Mouse (Mus musculus) neural tube, embryonic 13.5 days (tissue): ENCODE results near the gene Lpxn. TPM values are rescaled to one million over a fixed set of nuclear protein-coding genes. Genes with fewer than 3 reads are reported as not detected.

ENCODE experiments used
- ATAC-seq: fragments of 200-750 bp; cut with Nextera tagmentation; 2 replicates; pipeline ENCODE4 v1.8.0; 2017; ENCODE audit warnings: low read depth, mild to moderate bottlenecking, moderate TSS enrichment, moderate library complexity
- H3K27ac ChIP-seq: fragments of 300-500 bp; sonication (generic); replicated peaks from 2 replicates; pipeline ENCODE4 v1.5.1; 2015; ENCODE audit warnings: moderate library complexity, mild to moderate bottlenecking, inconsistent platforms
- H3K27me3 ChIP-seq: fragments of 300-500 bp; sonication (generic); 2 replicates; pipeline ENCODE4 v1.6.1; 2015; ENCODE audit warnings: mild to moderate bottlenecking, inconsistent platforms
- H3K36me3 ChIP-seq: fragments of 300-500 bp; sonication (generic); 2 replicates; pipeline ENCODE4 v1.6.1; 2015; ENCODE audit warnings: mild to moderate bottlenecking, inconsistent platforms
- H3K4me1 ChIP-seq: fragments of 300-500 bp; sonication (generic); replicated peaks from 2 replicates; pipeline ENCODE4 v1.6.1; 2015; ENCODE audit warnings: inconsistent platforms
- H3K4me2 ChIP-seq: fragments of 300-500 bp; sonication (generic); 2 replicates; pipeline ENCODE4 v1.6.1; 2015; ENCODE audit warnings: inconsistent platforms, mild to moderate bottlenecking, moderate library complexity
- H3K4me3 ChIP-seq: fragments of 300-500 bp; sonication (generic); 2 replicates; pipeline ENCODE4 v1.5.1; 2015; ENCODE audit warnings: mild to moderate bottlenecking, inconsistent platforms
- H3K9ac ChIP-seq: fragments of 300-500 bp; sonication (generic); 2 replicates; pipeline ENCODE4 v1.6.1; 2015; ENCODE audit warnings: moderate library complexity, mild to moderate bottlenecking, inconsistent platforms
- H3K9me3 ChIP-seq: fragments of 300-500 bp; sonication (generic); 2 replicates; pipeline ENCODE4 v1.6.1; 2016; ENCODE audit warnings: inconsistent platforms
- WGBS: fragments of 180-500 bp; shearing (Covaris S2); methylation state at CpG from one replicate; pipeline ENCODE4 v1.1.7; 2015; 5-methylcytosine and 5-hydroxymethylcytosine counted together
- polyA plus RNA-seq: library from polyadenylated mRNA; unstranded; fragments of >200 nt; fragmentation: Nextera tagmentation; extraction: Ambion mirVana; gene quantifications from 2 replicates; pipeline ENCODE4 v1.2.1, GENCODE M21; 2015

The Lpxn gene
- polyA plus RNA-seq, 1 experiment from 2014 or later, result 1.9 TPM

DNA sequence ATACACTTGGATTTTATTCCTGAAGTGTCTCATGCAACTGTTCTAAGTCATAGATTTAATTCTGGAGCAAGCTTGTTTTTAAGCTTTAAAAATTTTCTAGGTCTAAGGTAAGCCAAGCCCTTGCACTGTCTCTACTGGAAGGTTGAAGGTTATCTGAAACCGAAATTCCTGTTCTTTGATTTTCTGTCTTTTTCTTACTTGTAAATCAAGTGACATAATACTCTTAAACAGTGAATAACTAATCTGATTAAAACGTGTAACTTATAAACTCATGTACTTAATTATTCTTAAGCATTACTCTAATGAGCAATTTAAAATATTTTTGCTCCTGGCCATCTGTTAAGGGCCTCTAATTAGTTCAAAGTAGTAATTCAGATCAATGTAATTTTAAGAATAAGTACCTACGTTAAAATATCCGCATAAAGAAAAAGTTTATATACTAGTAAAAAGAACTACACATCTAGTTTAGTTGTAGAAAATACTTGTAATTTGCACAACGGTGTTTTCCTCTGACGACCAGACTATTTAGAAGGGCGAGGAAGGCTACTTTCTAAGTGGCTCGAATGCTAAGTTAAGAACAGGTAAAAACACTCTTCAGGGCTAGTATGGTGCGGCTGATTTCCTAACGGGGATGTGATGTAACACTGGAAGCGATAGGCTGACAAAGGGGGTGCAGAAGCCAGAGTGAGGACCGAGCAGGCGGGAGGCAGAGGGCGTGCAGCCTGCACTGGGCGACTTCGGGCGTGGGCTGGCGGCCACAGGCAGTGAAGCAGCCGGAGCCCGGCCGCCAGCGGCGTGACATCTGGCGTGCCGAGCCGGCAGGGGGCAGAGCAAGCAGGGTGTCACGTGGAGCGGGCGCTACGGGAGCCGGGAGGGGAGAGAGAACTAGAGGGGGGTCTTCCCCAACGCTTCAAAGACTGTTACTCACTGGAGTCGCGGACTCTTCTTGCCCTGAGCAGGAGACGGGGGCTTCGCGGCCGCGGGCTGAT is 1.6 kb upstream of the Lpxn start:
- ATAC-seq, result peak; percentile 61

DNA sequence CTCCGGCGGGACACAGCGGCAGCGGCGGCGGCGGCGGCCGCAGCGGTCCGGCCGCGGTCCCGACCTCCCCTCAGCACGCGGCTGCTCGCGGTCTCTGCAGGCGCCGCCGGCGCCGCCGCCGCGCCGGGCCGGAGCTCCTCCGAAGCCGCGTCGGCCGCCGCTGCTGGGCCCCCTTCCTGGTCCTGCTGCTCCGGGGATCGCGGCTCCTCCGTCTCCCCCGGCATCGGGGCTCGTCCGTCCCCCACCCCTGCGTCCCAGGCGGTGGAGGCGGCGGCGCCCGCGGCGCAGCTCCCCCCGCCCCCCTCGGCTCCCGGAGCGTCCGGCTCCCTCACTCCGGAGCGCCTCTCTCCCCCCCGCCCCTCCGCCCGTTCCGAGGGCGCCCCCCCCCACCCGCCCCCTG is 883 bp upstream of the Lpxn start:
- WGBS, result under 1% methylated on average over 55 of the region's 63 CpGs

More for the DNA sequence above, 1.6 kb upstream of the Lpxn start:
- peak overlapping the region; percentile 60 for H3K4me2 ChIP-seq
- no peaks in the 10 kb centered on the region for H3K9me3 ChIP-seq
- H3K4me3 ChIP-seq, result peak overlapping the region; percentile 95
- peaks cover 33% of the 10 kb centered on the region for H3K4me1 ChIP-seq
- H3K27ac ChIP-seq, result peak overlapping the region; percentile 99
- 2% methylated on average over 30 of the region's 39 CpGs for WGBS
- H3K27me3 ChIP-seq, result no peaks in the 10 kb centered on the region
- H3K36me3 ChIP-seq, result no peaks in the 10 kb centered on the region
- peak overlapping the region; percentile 98 for H3K9ac ChIP-seq

DNA sequence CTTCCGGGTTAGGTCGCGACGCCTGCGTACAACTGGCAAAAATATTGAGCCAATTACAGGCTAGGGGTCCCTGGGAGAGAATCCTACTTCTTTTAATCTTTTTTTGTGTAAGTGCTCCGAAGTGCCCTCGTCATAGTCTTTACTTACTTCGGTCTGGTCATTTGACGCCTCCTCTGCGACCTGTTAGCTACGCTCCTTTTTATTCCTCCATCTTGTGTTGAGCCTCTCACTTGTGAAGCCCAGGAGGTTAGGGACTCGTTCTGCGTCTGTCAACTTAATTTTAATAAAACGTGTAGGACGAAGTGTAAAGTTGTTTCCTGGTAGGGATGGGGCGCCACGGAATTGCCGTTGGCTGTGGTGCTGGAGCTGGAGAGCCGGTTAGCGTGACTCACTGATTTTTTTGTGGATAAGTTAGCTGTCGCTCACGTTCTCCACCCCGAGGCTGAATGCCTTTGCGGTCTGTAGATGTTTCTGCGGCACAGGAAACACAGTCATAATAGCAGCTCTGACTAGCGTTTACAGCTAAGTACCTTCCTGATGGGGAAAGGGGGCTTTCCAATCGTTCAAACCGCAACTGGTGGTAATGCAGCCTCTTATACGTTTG is 437 bp downstream of the Lpxn start:
- Histone ChIP-seq H3K9me3 (no peaks in the 10 kb centered on the region), H3K27ac (peak overlapping the region; percentile 99), H3K4me2 (peak overlapping the region; percentile 71), H3K36me3 (no peaks in the 10 kb centered on the region), H3K4me1 (peaks cover 29% of the 10 kb centered on the region), H3K4me3 (peak overlapping the region; percentile 95), H3K27me3 (no peaks in the 10 kb centered on the region), H3K9ac (peak overlapping the region; percentile 72)
- ATAC-seq, result peak; percentile 6
- WGBS, result under 1% methylated on average over 29 of the region's 29 CpGs

More for the DNA sequence above, 883 bp upstream of the Lpxn start:
- peak overlapping the region; percentile 99 for H3K27ac ChIP-seq
- H3K4me2 ChIP-seq, result peak overlapping the region; percentile 60
- H3K4me3 ChIP-seq, result peak overlapping the region; percentile 95
- peak overlapping the region; percentile 98 for H3K9ac ChIP-seq
- H3K9me3 ChIP-seq, result no peaks in the 10 kb centered on the region
- no peaks in the 10 kb centered on the region for H3K27me3 ChIP-seq
- peaks cover 33% of the 10 kb centered on the region for H3K4me1 ChIP-seq
- peak; percentile 34 for ATAC-seq
- H3K36me3 ChIP-seq, result no peaks in the 10 kb centered on the region

DNA sequence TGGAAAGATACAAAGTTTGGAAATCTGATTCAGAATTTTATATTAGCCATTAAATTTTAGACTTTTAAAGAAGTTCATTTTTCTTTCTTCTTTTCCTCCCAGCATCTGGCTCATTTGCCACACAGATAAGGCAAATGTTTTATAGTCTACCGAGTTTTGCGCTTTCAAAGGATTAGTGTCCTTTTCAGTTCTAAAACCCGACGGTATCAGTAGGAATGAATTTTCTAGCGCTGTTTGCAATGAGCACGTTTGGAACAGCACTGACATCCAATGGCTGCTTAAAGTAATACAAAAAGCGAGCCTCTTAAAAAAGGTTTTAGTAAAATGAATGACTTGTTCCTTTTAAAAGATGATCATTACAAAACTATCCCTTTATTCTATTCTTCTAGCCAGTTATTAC is 1.1 kb downstream of the Lpxn start:
- Histone ChIP-seq H3K36me3 (no peaks in the 10 kb centered on the region), H3K4me1 (peaks cover 24% of the 10 kb centered on the region), H3K27me3 (no peaks in the 10 kb centered on the region), H3K9me3 (no peaks in the 10 kb centered on the region), H3K4me2 (peak overlapping the region; percentile 71), H3K9ac (peak overlapping the region; percentile 72), H3K27ac (peak overlapping the region; percentile 99), H3K4me3 (peak overlapping the region; percentile 95)
- ATAC-seq, result no peak
- WGBS, result under 1% methylated on average over 7 of the region's 7 CpGs

DNA sequence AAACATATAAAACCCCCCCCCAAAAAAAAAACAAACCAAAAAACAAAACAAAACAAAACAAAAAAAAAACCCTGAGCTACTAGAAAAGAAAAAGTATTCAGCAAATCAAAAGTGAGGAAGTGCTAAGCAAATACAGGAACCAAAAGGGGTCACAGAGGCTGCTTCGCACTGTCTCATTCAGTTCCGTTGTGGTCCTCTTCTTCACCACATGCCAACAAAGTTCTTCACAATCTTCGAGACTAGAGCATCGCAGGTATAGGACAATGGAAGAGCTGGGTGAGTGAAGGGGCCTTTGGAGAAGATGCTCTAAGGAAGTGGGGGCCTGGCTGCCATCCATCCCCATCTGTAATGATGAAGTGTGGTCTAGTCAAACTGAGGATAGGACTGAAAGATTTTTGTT is 2.4 kb downstream of the Lpxn start:
- Histone ChIP-seq H3K36me3 (no peaks in the 10 kb centered on the region), H3K9ac (no peak overlapping the region), H3K4me1 (peaks cover 15% of the 10 kb centered on the region), H3K27me3 (no peaks in the 10 kb centered on the region), H3K9me3 (no peaks in the 10 kb centered on the region), H3K4me3 (no peak overlapping the region), H3K27ac (no peak overlapping the region), H3K4me2 (no peak overlapping the region)
- 77% methylated on average over 4 of the region's 4 CpGs for WGBS
- no peak for ATAC-seq

DNA sequence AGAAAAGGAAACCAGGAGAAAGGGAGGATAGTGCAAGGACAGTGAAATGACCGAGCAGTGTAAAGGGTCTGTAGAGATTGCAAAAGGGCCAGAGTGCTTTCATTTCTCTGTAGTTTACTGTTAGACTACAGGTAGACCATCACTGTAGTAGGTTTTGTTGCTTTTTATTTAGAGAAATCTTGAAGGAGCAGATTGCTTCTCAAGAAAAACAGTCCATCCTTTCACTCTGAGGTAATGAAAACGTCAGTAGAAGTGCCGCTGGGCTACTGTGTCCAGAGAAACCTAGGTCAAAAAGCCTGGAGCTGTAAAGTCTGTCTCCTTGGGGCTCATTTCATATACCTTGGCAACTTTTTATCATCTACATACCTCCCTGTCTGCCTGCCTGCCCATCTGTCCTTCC is 3.1 kb downstream of the Lpxn start:
- H3K9ac ChIP-seq, result no peak overlapping the region
- H3K9me3 ChIP-seq, result no peaks in the 10 kb centered on the region
- no peaks in the 10 kb centered on the region for H3K27me3 ChIP-seq
- peaks cover 10% of the 10 kb centered on the region; the same call in 1 of the 2 replicates for H3K4me1 ChIP-seq
- 91% methylated on average over 3 of the region's 3 CpGs for WGBS
- no peak overlapping the region for H3K4me2 ChIP-seq
- no peak overlapping the region for H3K4me3 ChIP-seq
- no peak for ATAC-seq
- no peaks in the 10 kb centered on the region for H3K36me3 ChIP-seq
- no peak overlapping the region for H3K27ac ChIP-seq

DNA sequence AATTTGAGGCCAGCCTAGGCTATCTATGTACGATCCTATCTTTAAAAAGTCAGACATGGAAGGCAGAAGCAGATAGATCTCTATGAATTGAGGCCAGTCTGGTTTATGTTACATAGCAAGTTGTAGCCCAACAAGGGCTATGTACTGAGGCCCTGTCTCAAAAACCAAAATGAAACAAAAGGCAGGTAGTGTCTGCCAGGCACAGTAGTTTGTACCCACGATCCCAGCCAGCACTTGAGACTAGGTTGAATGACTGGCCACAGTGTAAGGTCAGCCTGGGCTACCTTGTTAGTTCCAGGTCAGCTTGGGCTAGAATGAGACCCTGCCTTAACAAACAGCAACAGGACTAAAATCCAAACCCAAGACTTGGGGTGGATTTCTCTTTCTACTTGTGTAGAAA is 4.6 kb downstream of the Lpxn start:
- peaks cover 10% of the 10 kb centered on the region; the same call in 1 of the 2 replicates for H3K4me1 ChIP-seq
- H3K9ac ChIP-seq, result no peak overlapping the region
- no peak overlapping the region for H3K4me3 ChIP-seq
- no peaks in the 10 kb centered on the region for H3K36me3 ChIP-seq
- H3K27ac ChIP-seq, result no peak overlapping the region
- WGBS, result 75% methylated on average over 2 of the region's 2 CpGs
- no peaks in the 10 kb centered on the region for H3K27me3 ChIP-seq
- no peak for ATAC-seq
- H3K9me3 ChIP-seq, result no peaks in the 10 kb centered on the region
- H3K4me2 ChIP-seq, result no peak overlapping the region

DNA sequence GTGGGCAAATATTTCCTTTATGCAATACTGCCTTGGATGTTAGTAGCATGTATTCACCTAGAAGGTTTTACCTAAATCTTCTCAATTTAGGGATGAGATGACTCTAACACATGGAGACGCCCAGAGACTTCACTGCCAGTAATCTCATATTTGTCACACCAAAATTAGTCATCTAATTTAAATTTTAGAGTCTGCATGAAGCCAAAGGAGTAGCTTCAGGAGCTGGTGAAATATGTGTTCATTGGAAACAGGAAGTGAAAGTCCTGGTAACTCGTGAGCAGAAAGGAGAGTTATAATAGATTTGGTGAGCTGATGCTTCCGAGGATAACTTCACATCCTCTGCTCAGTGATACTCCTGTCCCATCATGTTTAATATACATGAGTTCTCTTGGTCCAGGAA is 5.1 kb downstream of the Lpxn start:
- WGBS, result 79% methylated on average over 3 of the region's 3 CpGs
- no peak overlapping the region for H3K4me2 ChIP-seq
- H3K4me1 ChIP-seq, result peaks cover 10% of the 10 kb centered on the region; the same call in 1 of the 2 replicates
- H3K9ac ChIP-seq, result no peak overlapping the region
- no peaks in the 10 kb centered on the region for H3K36me3 ChIP-seq
- no peak overlapping the region for H3K27ac ChIP-seq
- H3K4me3 ChIP-seq, result no peak overlapping the region
- H3K9me3 ChIP-seq, result no peaks in the 10 kb centered on the region
- no peak for ATAC-seq
- no peaks in the 10 kb centered on the region for H3K27me3 ChIP-seq

DNA sequence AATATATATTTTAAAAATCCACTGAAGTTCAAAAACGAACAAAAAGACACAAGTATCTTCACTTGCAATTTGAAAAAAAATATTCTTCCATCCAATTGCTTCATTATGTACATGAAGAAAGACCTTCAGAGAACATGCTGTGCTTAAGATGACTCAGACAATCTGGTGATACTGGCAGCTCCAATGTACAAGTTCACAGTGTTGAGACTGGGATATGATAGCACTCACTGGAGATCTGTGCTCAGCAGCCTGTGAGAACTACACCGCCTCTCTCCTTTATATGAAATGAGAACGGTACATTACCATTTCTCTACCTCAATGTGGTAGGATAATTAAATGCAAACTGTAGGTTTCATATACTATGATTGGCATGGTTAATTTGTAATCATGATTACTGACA is 6.8 kb downstream of the Lpxn start:
- Histone ChIP-seq H3K36me3 (no peaks in the 10 kb centered on the region), H3K27me3 (no peaks in the 10 kb centered on the region), H3K4me1 (no peaks in the 10 kb centered on the region), H3K27ac (no peak overlapping the region), H3K9me3 (no peaks in the 10 kb centered on the region), H3K9ac (no peak overlapping the region), H3K4me3 (no peak overlapping the region), H3K4me2 (no peak overlapping the region)
- 79% methylated on average over 3 of the region's 3 CpGs for WGBS
- ATAC-seq, result no peak

DNA sequence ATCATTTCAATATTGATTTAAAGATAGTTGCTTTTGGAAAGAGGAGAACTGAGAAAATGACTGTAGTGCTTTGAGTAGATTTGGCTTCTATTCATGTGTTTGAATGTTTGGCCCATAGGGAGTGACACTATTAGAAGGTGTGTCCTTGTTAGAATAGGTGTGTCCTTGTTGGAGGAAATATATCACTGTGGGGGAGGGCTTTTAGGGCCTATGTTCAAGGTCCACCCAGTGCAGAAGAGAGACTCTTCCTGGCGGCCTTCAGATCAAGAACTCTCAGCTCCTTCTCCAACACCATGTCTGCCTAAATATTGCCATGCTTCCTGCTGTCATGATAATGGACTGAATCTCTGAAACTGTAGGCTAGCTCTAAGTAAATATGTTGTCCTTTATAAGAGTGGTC is 8.2 kb downstream of the Lpxn start:
- Histone ChIP-seq H3K4me1 (no peaks in the 10 kb centered on the region), H3K27me3 (no peaks in the 10 kb centered on the region), H3K9me3 (no peaks in the 10 kb centered on the region), H3K9ac (no peak overlapping the region), H3K36me3 (no peaks in the 10 kb centered on the region), H3K4me2 (no peak overlapping the region), H3K4me3 (no peak overlapping the region), H3K27ac (no peak overlapping the region)
- ATAC-seq, result no peak
- WGBS, result 94% methylated on average over 1 of the region's 1 CpGs

DNA sequence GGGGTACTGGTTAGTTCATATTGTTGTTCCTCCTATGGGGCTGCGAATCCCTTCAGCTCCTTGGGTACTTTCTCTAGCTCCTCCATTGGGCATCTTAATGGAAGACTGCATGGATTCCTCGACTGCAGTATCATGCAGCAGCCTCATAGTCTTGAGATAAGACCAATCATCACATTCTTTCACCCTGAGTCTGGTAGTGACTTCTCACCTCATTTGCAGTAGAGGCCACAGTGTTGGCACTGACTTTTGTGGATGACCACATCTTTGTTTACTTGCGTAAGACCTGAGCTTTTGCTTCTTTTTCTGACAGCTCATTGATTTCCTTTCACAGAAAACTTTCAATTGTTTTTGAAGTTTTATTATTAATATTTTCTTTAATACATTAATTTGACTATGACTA is 9.7 kb downstream of the Lpxn start:
- Histone ChIP-seq H3K4me3 (no peak overlapping the region), H3K9me3 (no peaks in the 10 kb centered on the region), H3K27me3 (no peaks in the 10 kb centered on the region), H3K36me3 (no peaks in the 10 kb centered on the region), H3K4me2 (no peak overlapping the region), H3K9ac (no peak overlapping the region), H3K4me1 (no peaks in the 10 kb centered on the region), H3K27ac (no peak overlapping the region)
- WGBS, result 85% methylated on average over 3 of the region's 3 CpGs
- ATAC-seq, result no peak

DNA sequence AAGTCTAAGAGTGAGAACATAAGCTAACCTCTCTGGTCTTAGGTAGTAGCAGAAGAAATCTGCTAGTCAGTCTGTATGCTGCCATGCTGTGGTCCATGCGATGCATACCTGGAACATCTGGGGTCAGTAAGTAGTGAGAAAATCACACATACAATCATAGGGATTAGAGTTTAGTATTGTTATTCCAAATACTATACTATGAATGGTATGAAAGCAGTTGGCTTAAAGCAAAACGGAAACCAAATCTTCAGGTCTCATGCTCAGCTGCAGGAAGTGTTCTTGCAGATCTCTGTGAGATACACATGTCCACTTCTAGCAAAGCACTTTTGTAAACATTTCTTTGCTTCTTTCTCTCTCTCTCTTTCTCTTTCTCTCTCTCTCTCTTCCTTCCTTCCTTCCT is 10.2 kb downstream of the Lpxn start:
- H3K4me1 ChIP-seq, result no peaks in the 10 kb centered on the region
- no peaks in the 10 kb centered on the region for H3K36me3 ChIP-seq
- no peak overlapping the region for H3K4me3 ChIP-seq
- no peak overlapping the region for H3K9ac ChIP-seq
- H3K27me3 ChIP-seq, result no peaks in the 10 kb centered on the region
- no peak overlapping the region for H3K4me2 ChIP-seq
- WGBS, result 79% methylated on average over 2 of the region's 2 CpGs
- no peak for ATAC-seq
- H3K27ac ChIP-seq, result no peak overlapping the region
- no peaks in the 10 kb centered on the region for H3K9me3 ChIP-seq
